Comparison of ENCODE assay signal across 25 mouse cellular contexts in genomic region chr1:91504615-91505014, GRCm38 (mm10). TPM values are rescaled to one million over a fixed set of nuclear protein-coding genes. Genes with fewer than 3 reads are reported as not detected.
DNase-seq lines count a peak whose midpoint lies in the region; ATAC-seq and TF ChIP-seq lines count a peak whose summit lies in the region.
"Had no signal": no experiment of that assay in that cellular context is flagged by ENCODE, and none has a peak within 500 bp of the region (broad histone marks: within the 10 kb centered on the region; RNA-seq: fewer than 3 reads in every experiment).

No protein-coding gene starts in this region.

- no peak overlapping the region; the same call in 1 of the 2 replicates for H3K27ac ChIP-seq in limb, embryonic 13.5 days
- no peak overlapping the region for H3K27ac ChIP-seq in limb, embryonic 10.5 days
- H3K27ac ChIP-seq in intestine, embryonic 15.5 days = 0 out of 2 replicates have a peak overlapping the region, but pooled peaks have one; percentile 32
- H3K27ac ChIP-seq in intestine, postnatal 0 days (ENCODE audit: low read depth, low read length) = no peak overlapping the region
- H3K27ac ChIP-seq: embryonic facial prominence, embryonic 13.5 days; forebrain, embryonic 10.5 days; forebrain, embryonic 13.5 days; gastrocnemius, adult 2 months; heart, embryonic 15.5 days; hindbrain, embryonic 12.5 days; hindbrain, embryonic 15.5 days had no signal

- H3K27me3 ChIP-seq in limb, embryonic 13.5 days = no peaks in the 10 kb centered on the region
- H3K27me3 ChIP-seq in limb, embryonic 10.5 days (ENCODE audit: low read depth, poor library complexity, severe bottlenecking) = no peaks in the 10 kb centered on the region
- no peaks in the 10 kb centered on the region for H3K27me3 ChIP-seq in intestine, embryonic 15.5 days (replicated peaks)
- no peaks in the 10 kb centered on the region for H3K27me3 ChIP-seq in intestine, postnatal 0 days (replicated peaks; ENCODE audit: control insufficient read depth, insufficient read depth, low read length)
- H3K27me3 ChIP-seq: embryonic facial prominence, embryonic 13.5 days; forebrain, embryonic 13.5 days; heart, embryonic 15.5 days; hindbrain, embryonic 12.5 days; hindbrain, embryonic 15.5 days had no signal

- 0 out of 2 replicates have a peak, but pooled peaks have one; percentile 59 for ATAC-seq in limb, embryonic 13.5 days (ENCODE audit: low FRiP score, low read depth)
- peak; percentile 87 for ATAC-seq in intestine, embryonic 15.5 days
- peak; percentile 84 for ATAC-seq in intestine, postnatal 0 days
- ATAC-seq: CD4-positive, CD25-positive, alpha-beta regulatory T cell, adult 4 months; forebrain, embryonic 13.5 days; forebrain, embryonic 16.5 days had no signal

- H3K36me3 ChIP-seq in limb, embryonic 13.5 days = peaks cover 85% of the 10 kb centered on the region
- peaks cover 78% of the 10 kb centered on the region for H3K36me3 ChIP-seq in limb, embryonic 10.5 days
- peaks cover 2% of the 10 kb centered on the region; the same call in 1 of the 2 replicates for H3K36me3 ChIP-seq in intestine, embryonic 15.5 days
- peaks cover 39% of the 10 kb centered on the region for H3K36me3 ChIP-seq in intestine, postnatal 0 days (ENCODE audit: control insufficient read depth, insufficient read depth)

- H3K9ac ChIP-seq in limb, embryonic 13.5 days = no peak overlapping the region
- no peak overlapping the region for H3K9ac ChIP-seq in intestine, embryonic 15.5 days
- H3K9ac ChIP-seq in intestine, postnatal 0 days (ENCODE audit: low read depth, low read length) = no peak overlapping the region
- H3K9ac ChIP-seq: embryonic facial prominence, embryonic 13.5 days; forebrain, embryonic 13.5 days; heart, embryonic 15.5 days; hindbrain, embryonic 12.5 days; hindbrain, embryonic 15.5 days had no signal

- no peak overlapping the region for H3K4me3 ChIP-seq in limb, embryonic 13.5 days
- H3K4me3 ChIP-seq in limb, embryonic 10.5 days = no peak overlapping the region
- no peak overlapping the region for H3K4me3 ChIP-seq in intestine, embryonic 15.5 days (replicated peaks)
- H3K4me3 ChIP-seq in intestine, postnatal 0 days (ENCODE audit: low read depth, low read length) = no peak overlapping the region
- H3K4me3 ChIP-seq: embryonic facial prominence, embryonic 13.5 days; forebrain, embryonic 10.5 days; forebrain, embryonic 13.5 days; gastrocnemius, adult 2 months; heart, embryonic 15.5 days; hindbrain, embryonic 12.5 days; hindbrain, embryonic 15.5 days had no signal

- no peak for TF ChIP-seq CTCF in intestine, postnatal 0 days (IDR thresholded peaks at IDR 0.05; ENCODE audit: low read depth)

- H3K4me1 ChIP-seq in limb, embryonic 13.5 days = 0 out of 2 replicates have a peak, but pooled peaks cover 2% of the 10 kb centered on the region
- H3K4me1 ChIP-seq in limb, embryonic 10.5 days = no peaks in the 10 kb centered on the region
- peaks cover 4% of the 10 kb centered on the region; the same call in 1 of the 2 replicates for H3K4me1 ChIP-seq in intestine, embryonic 15.5 days (replicated peaks)
- no peaks in the 10 kb centered on the region for H3K4me1 ChIP-seq in intestine, postnatal 0 days (replicated peaks; ENCODE audit: control insufficient read depth, insufficient read depth, low read length)
- H3K4me1 ChIP-seq: embryonic facial prominence, embryonic 13.5 days; forebrain, embryonic 10.5 days; forebrain, embryonic 13.5 days; heart, embryonic 15.5 days; hindbrain, embryonic 12.5 days; hindbrain, embryonic 15.5 days had no signal

- no peak for DNase-seq in limb, embryonic 10.5 days (ENCODE audit: low spot score)
- DNase-seq in heart, postnatal 25 days (ENCODE audit: low spot score) = no peak
- no peak for DNase-seq in layer of hippocampus, postnatal 10 days (ENCODE audit: low spot score in 2 of 2)
- DNase-seq: adrenal gland, adult 2 months; adrenal gland, postnatal 14 days; cerebellum, adult 11 months; cerebellum, adult 2 months; cerebellum, adult 9-11 months; cerebellum, postnatal 25 days; gastrocnemius, adult 2 months; gastrocnemius, postnatal 14 days; heart, adult 11 months; heart, postnatal 10 days had no signal

- H3K9me3 ChIP-seq in limb, embryonic 13.5 days = no peaks in the 10 kb centered on the region
- no peaks in the 10 kb centered on the region for H3K9me3 ChIP-seq in limb, embryonic 10.5 days (replicated peaks)
- no peaks in the 10 kb centered on the region for H3K9me3 ChIP-seq in intestine, embryonic 15.5 days
- no peaks in the 10 kb centered on the region for H3K9me3 ChIP-seq in intestine, postnatal 0 days (ENCODE audit: control insufficient read depth)
- H3K9me3 ChIP-seq: embryonic facial prominence, embryonic 13.5 days; forebrain, embryonic 10.5 days; forebrain, embryonic 13.5 days; heart, embryonic 15.5 days; hindbrain, embryonic 12.5 days; hindbrain, embryonic 15.5 days had no signal

- intact Hi-C loops in heart, postnatal 25 days (cut with DNase I) = no loop called here

- H3K4me2 ChIP-seq in limb, embryonic 13.5 days (replicated peaks) = no peak overlapping the region
- H3K4me2 ChIP-seq in intestine, embryonic 15.5 days (replicated peaks) = no peak overlapping the region
- H3K4me2 ChIP-seq in intestine, postnatal 0 days (replicated peaks; ENCODE audit: low read depth) = no peak overlapping the region
- H3K4me2 ChIP-seq: embryonic facial prominence, embryonic 13.5 days; forebrain, embryonic 13.5 days; heart, embryonic 11.5 days; heart, embryonic 15.5 days; hindbrain, embryonic 12.5 days; hindbrain, embryonic 15.5 days had no signal

- WGBS in limb, embryonic 13.5 days = 61% methylated on average over 3 of the region's 3 CpGs
- 84% methylated on average over 3 of the region's 3 CpGs for WGBS in limb, embryonic 10.5 days
- WGBS in intestine, embryonic 15.5 days = 37% methylated on average over 3 of the region's 3 CpGs
- WGBS in intestine, postnatal 0 days = 36% methylated on average over 3 of the region's 3 CpGs

RNA-seq across cellular contexts. Expression of gene Traf3ip1, which starts 10.2 kb away (rescaled TPM):
- polyA plus RNA-seq in limb, embryonic 13.5 days (2015; fragmentation: Nextera tagmentation; extraction: Ambion mirVana) = 9.6 and 10.0 TPM in 2 replicates
- polyA plus RNA-seq in limb, embryonic 10.5 days (2016; fragmentation: Nextera tagmentation; extraction: Ambion mirVana) = 12.5 and 12.9 TPM in 2 replicates
- 7.2 and 8.1 TPM in 2 replicates for polyA plus RNA-seq in intestine, embryonic 15.5 days (2015; fragmentation: Nextera tagmentation; extraction: Ambion mirVana)
- 3.3 and 3.7 TPM in 2 replicates for polyA plus RNA-seq in intestine, postnatal 0 days (2015; fragmentation: Nextera tagmentation; extraction: Ambion mirVana)
- total RNA-seq in heart, postnatal 25 days (2021) = 1 to 10 TPM; 5.7 to 5.9 TPM
- total RNA-seq in layer of hippocampus, postnatal 10 days (2021) = 10 to 100 TPM; 12.9 to 14.9 TPM

RNA-seq across cellular contexts. Expression of gene Asb1, which starts 35.7 kb away (rescaled TPM):
- 5.5 and 6.3 TPM in 2 replicates for polyA plus RNA-seq in limb, embryonic 13.5 days (2015; fragmentation: Nextera tagmentation; extraction: Ambion mirVana)
- polyA plus RNA-seq in limb, embryonic 10.5 days (2016; fragmentation: Nextera tagmentation; extraction: Ambion mirVana) = 6.2 and 6.5 TPM in 2 replicates
- polyA plus RNA-seq in intestine, embryonic 15.5 days (2015; fragmentation: Nextera tagmentation; extraction: Ambion mirVana) = 3.8 and 4.1 TPM in 2 replicates
- polyA plus RNA-seq in intestine, postnatal 0 days (2015; fragmentation: Nextera tagmentation; extraction: Ambion mirVana) = 2.6 TPM in 2 replicates
- 10 to 100 TPM; 16.1 to 17.3 TPM for total RNA-seq in heart, postnatal 25 days (2021)
- total RNA-seq in layer of hippocampus, postnatal 10 days (2021) = 10 to 100 TPM; 47.0 to 49.1 TPM

RNA-seq across cellular contexts. Expression of gene Per2, which starts 45.5 kb away (rescaled TPM):
- 3.3 TPM in 2 replicates for polyA plus RNA-seq in limb, embryonic 13.5 days (2015; fragmentation: Nextera tagmentation; extraction: Ambion mirVana)
- polyA plus RNA-seq in limb, embryonic 10.5 days (2016; fragmentation: Nextera tagmentation; extraction: Ambion mirVana) = 1.8 and 2.4 TPM in 2 replicates
- polyA plus RNA-seq in intestine, embryonic 15.5 days (2015; fragmentation: Nextera tagmentation; extraction: Ambion mirVana) = 7.8 and 7.9 TPM in 2 replicates
- 7.2 and 7.9 TPM in 2 replicates for polyA plus RNA-seq in intestine, postnatal 0 days (2015; fragmentation: Nextera tagmentation; extraction: Ambion mirVana)
- 10 to 100 TPM in 1 of 2 experiments, 1 to 10 TPM in 1; 2.1 to 11.7 TPM for total RNA-seq in heart, postnatal 25 days (2021)
- 10 to 100 TPM; 16.1 to 18.6 TPM for total RNA-seq in layer of hippocampus, postnatal 10 days (2021)
